Mouse (Mus musculus) C2C12 (cell line): ENCODE data around the gene Rptor.

ENCODE experiments used
- CTCF ChIP-seq: IDR thresholded peaks from one replicate; pipeline ENCODE4 v1.5.1; 2011; ENCODE audit not compliant: control insufficient read depth, insufficient read depth, insufficient read length
- MYOD1 ChIP-seq: IDR thresholded peaks from one replicate; pipeline ENCODE4 v1.6.1; 2011; ENCODE audit warnings: low read depth; ENCODE audit not compliant: control insufficient read depth, insufficient read length
- USF1 ChIP-seq: IDR thresholded peaks from one replicate; pipeline ENCODE4 v1.6.1; 2011; ENCODE audit warnings: low read depth, mild to moderate bottlenecking, control low read depth, moderate library complexity

DNA sequence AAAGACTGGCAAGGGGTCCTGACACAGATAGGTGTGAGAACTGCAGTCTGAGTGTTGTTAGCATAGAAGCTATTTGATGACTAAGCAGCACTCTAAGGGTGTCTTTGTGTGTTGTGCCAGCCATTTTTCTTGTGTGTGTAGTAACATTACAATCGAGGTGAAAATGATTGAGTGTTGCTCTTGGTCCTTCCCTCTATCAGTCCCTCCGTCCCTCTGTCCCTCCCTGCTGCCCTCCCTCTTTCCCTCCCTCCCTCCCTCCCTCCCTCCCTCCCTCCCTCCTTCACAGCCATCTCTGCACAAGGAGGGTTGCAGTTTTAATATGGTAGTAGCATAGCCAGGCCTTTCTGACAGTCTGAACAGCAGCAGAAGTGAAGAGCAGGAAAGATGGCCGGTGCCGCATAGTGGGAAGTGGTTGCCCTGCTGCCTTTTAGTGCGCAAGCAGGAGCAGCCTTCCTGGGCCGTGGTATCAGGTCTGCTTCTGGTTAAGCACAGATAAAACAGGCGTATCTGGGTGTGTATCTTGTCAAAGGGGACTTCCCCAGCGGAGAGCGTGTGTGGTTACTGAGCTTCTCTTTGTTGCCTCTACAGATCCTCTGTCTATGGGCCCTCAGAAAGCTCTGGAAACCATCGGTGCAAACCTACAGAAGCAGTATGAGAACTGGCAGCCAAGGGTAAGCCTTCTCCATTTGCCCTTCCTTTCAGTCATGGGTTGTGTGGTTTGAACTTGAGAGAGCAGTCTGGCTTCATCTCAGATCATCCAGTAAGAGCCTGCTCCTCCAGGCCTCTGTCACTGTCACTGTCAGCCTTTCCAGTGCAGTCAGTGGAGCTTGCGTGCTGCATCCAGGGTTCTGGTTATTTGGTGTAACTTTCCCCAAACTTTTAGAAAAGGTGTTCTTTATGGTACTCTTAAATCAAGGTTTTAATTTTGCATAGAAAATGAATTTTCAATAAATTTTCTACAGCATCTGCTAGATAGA, 68.3 kb downstream of the Rptor start:
- TF ChIP-seq CTCF (no peak), MYOD1 (no peak), USF1 (no peak)
